Mouse (Mus musculus) hindbrain, embryonic 12.5 days (tissue): ENCODE measurements at regions not wholly inside any gene's neighbourhood (a gene's known extent, or its start where the extent isn't known, plus 50 kb on each side); places are given as distances from the start of the nearest gene placed in this dataset.

Source experiments
- ATAC-seq: fragments of 200-750 bp; cut with Nextera tagmentation; 2 replicates; pipeline ENCODE4 v1.8.0; 2017; ENCODE audit warnings: moderate TSS enrichment; ENCODE audit not compliant: low FRiP score
- H3K27ac ChIP-seq: fragments of 300-500 bp; sonication (generic); 2 replicates; pipeline ENCODE4 v1.5.1; 2016; ENCODE audit warnings: mild to moderate bottlenecking
- H3K27me3 ChIP-seq: fragments of 300-500 bp; sonication (generic); 2 replicates; pipeline ENCODE4 v1.6.1; 2016; ENCODE audit warnings: mild to moderate bottlenecking
- H3K36me3 ChIP-seq: fragments of 300-500 bp; sonication (generic); 2 replicates; pipeline ENCODE4 v1.6.1; 2016; ENCODE audit warnings: mild to moderate bottlenecking
- H3K4me1 ChIP-seq: fragments of 300-500 bp; sonication (generic); 2 replicates; pipeline ENCODE4 v1.6.1; 2016
- H3K4me2 ChIP-seq: fragments of 300-500 bp; sonication (generic); replicated peaks from 2 replicates; pipeline ENCODE4 v1.6.1; 2016; ENCODE audit warnings: mild to moderate bottlenecking
- H3K4me3 ChIP-seq: fragments of 300-500 bp; sonication (generic); 2 replicates; pipeline ENCODE4 v1.5.1; 2016; ENCODE audit warnings: mild to moderate bottlenecking
- H3K9ac ChIP-seq: fragments of 300-500 bp; sonication (generic); 2 replicates; pipeline ENCODE4 v1.6.1; 2016; ENCODE audit warnings: mild to moderate bottlenecking, moderate library complexity
- H3K9me3 ChIP-seq: fragments of 300-500 bp; sonication (generic); replicated peaks from 2 replicates; pipeline ENCODE4 v1.6.1; 2016; ENCODE audit warnings: mild to moderate bottlenecking
- WGBS: fragments of 180-500 bp; shearing (Covaris S2); methylation state at CpG from one replicate; pipeline ENCODE4 v1.1.7; 2016; 5-methylcytosine and 5-hydroxymethylcytosine counted together

DNA sequence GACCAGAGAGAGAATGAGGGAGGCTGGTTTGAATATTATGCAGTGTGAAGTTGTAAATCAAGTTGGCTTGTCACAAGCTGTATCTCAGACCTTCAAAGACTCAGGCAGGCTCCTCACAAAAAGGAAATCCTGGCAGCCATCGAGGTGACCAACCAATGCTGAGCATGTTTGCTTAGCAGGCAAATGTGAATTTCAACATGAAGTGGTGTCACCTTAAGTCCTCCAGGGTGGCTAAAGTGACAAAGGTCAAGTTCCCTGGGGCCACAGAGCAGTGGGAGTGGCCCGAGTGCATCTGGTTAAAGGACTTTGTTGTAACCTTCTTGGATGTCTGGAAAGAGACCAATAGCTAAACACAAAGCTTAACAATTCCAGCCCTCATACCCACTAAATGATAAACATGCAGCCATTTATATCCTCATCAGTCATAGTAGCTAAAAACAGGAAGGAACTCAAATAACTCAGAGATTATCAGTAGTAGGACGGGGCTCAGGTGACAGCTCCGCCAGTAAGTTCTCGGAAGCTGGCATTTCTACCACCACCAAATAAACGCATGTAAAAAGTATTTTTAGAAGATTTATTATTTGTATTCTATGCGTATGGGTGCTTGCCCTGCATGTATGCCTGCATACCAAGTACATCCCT is 258.6 kb upstream of the Stt3b start:
- H3K27ac ChIP-seq = no peak overlapping the region
- H3K9ac ChIP-seq = no peak overlapping the region
- H3K27me3 ChIP-seq = no peaks in the 10 kb centered on the region
- WGBS = 79% methylated on average over 7 of the region's 7 CpGs
- no peak for ATAC-seq
- H3K4me2 ChIP-seq = no peak overlapping the region
- no peaks in the 10 kb centered on the region for H3K9me3 ChIP-seq
- no peak overlapping the region for H3K4me3 ChIP-seq
- no peaks in the 10 kb centered on the region for H3K4me1 ChIP-seq
- no peaks in the 10 kb centered on the region for H3K36me3 ChIP-seq

DNA sequence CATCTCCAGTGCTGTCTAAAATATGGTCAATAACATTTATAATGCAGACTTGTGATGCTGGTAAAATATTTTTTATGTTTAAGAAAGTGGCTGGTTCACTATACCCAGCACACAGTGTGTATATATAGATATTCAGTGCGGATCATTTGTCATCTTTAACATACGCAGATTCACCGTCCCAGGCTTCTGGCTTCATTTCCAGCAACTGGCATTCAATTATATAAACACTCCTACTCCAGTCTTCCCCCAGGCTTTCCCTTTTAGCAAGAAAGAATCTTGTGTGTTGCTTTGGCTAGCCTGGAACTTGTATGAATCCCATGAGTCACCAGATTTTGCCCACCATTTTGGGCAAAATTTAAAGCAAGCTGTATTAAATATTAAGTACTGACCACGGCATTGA is 260.8 kb upstream of the Stt3b start:
- H3K27me3 ChIP-seq = no peaks in the 10 kb centered on the region
- WGBS = 89% methylated on average over 4 of the region's 4 CpGs
- no peaks in the 10 kb centered on the region for H3K9me3 ChIP-seq
- H3K4me2 ChIP-seq = no peak overlapping the region
- no peak overlapping the region for H3K9ac ChIP-seq
- H3K4me1 ChIP-seq = no peaks in the 10 kb centered on the region
- H3K36me3 ChIP-seq = no peaks in the 10 kb centered on the region
- ATAC-seq = no peak
- H3K27ac ChIP-seq = no peak overlapping the region
- no peak overlapping the region for H3K4me3 ChIP-seq

GRCm38 (mm10) chr9:115581116-115581515 is 270.9 kb upstream of the Stt3b start:
- Histone ChIP-seq H3K9me3 (no peaks in the 10 kb centered on the region; the same call in 1 of the 2 replicates), H3K27ac (no peak overlapping the region), H3K36me3 (no peaks in the 10 kb centered on the region), H3K27me3 (no peaks in the 10 kb centered on the region), H3K4me3 (no peak overlapping the region), H3K9ac (no peak overlapping the region), H3K4me1 (0 out of 2 replicates have a peak, but pooled peaks cover 3% of the 10 kb centered on the region), H3K4me2 (no peak overlapping the region)
- WGBS = 89% methylated on average over 3 of the region's 3 CpGs
- no peak for ATAC-seq

GRCm38 (mm10) chr9:115583548-115583947 is 273.3 kb upstream of the Stt3b start:
- no peak for ATAC-seq

DNA sequence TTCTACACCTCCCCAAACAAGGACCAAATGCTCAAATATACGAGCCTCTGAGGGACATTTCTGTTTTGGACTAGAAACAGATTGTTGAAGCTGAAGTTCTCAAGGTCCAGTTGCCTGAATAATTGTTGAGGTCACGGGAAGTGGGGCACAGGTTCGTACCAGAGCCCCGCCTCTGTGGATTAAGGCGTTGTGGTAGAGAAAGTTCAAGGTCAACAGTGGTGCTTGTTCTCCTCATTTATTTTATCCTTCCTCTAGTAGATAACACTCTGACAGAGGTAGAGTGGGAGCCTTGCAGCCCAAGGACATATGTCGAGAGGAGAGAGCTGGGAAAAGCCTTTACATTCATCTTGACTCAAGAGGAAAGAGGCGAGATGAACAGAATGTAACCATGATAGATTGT is 274.7 kb upstream of the Stt3b start:
- Histone ChIP-seq H3K4me1 (0 out of 2 replicates have a peak, but pooled peaks cover 4% of the 10 kb centered on the region), H3K27me3 (no peaks in the 10 kb centered on the region), H3K4me2 (no peak overlapping the region), H3K9me3 (no peaks in the 10 kb centered on the region), H3K4me3 (no peak overlapping the region), H3K36me3 (no peaks in the 10 kb centered on the region), H3K27ac (no peak overlapping the region), H3K9ac (no peak overlapping the region)
- 81% methylated on average over 7 of the region's 7 CpGs for WGBS
- ATAC-seq = no peak

More at GRCm38 (mm10) chr9:115583548-115583947, 273.3 kb upstream of the Stt3b start:
- H3K36me3 ChIP-seq = no peaks in the 10 kb centered on the region
- no peaks in the 10 kb centered on the region for H3K27me3 ChIP-seq
- no peak overlapping the region for H3K4me3 ChIP-seq
- H3K4me2 ChIP-seq = no peak overlapping the region
- no peak overlapping the region for H3K9ac ChIP-seq
- WGBS = 92% methylated on average over 11 of the region's 11 CpGs
- H3K4me1 ChIP-seq = 0 out of 2 replicates have a peak, but pooled peaks cover 4% of the 10 kb centered on the region
- H3K27ac ChIP-seq = no peak overlapping the region
- no peaks in the 10 kb centered on the region for H3K9me3 ChIP-seq

- Histone ChIP-seq H3K27ac (no peak overlapping the region), H3K4me1 (no peaks in the 10 kb centered on the region), H3K27me3 (no peaks in the 10 kb centered on the region), H3K9ac (no peak overlapping the region), H3K9me3 (no peaks in the 10 kb centered on the region), H3K4me3 (no peak overlapping the region), H3K36me3 (no peaks in the 10 kb centered on the region), H3K4me2 (no peak overlapping the region)
- ATAC-seq = no peak
- WGBS = 71% methylated on average over 5 of the region's 5 CpGs
These were observed 282.2 kb upstream of the Stt3b start for GRCm38 (mm10) chr9:115592466-115592865.

DNA sequence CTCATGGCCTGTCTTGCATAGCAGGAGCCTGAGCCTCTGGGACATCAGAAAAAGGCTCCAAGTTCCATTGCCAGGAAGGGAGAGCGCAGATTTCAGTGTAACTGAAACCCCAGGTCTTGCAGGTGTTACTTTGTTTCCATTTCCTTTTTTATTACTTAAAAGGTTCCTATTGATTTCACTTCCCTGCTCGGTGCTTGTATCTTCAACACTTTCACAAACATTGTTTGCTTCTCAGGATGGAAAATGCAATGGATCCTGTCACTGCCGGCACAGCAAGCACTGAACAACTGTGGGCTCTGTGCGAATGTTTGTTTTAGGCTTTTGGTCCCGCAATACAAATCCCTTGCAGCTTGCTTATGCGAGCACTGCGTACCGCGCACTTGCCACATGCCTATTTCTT is 290.0 kb upstream of the Stt3b start:
- H3K4me3 ChIP-seq = no peak overlapping the region
- peaks cover 13% of the 10 kb centered on the region for H3K4me1 ChIP-seq
- WGBS = 84% methylated on average over 9 of the region's 9 CpGs
- no peaks in the 10 kb centered on the region for H3K9me3 ChIP-seq
- ATAC-seq = no peak
- H3K36me3 ChIP-seq = no peaks in the 10 kb centered on the region
- H3K27ac ChIP-seq = no peak overlapping the region
- no peak overlapping the region for H3K4me2 ChIP-seq
- H3K27me3 ChIP-seq = no peaks in the 10 kb centered on the region
- H3K9ac ChIP-seq = no peak overlapping the region

- Histone ChIP-seq H3K4me2 (no peak overlapping the region), H3K9me3 (no peaks in the 10 kb centered on the region), H3K9ac (no peak overlapping the region), H3K27ac (no peak overlapping the region), H3K36me3 (no peaks in the 10 kb centered on the region), H3K4me1 (peaks cover 16% of the 10 kb centered on the region), H3K27me3 (no peaks in the 10 kb centered on the region), H3K4me3 (no peak overlapping the region)
- WGBS = 79% methylated on average over 2 of the region's 2 CpGs
- ATAC-seq = no peak
These were observed 290.6 kb upstream of the Stt3b start for GRCm38 (mm10) chr9:115600826-115601225.

- ATAC-seq = no peak
- Histone ChIP-seq H3K4me1 (peaks cover 16% of the 10 kb centered on the region), H3K4me3 (no peak overlapping the region), H3K36me3 (no peaks in the 10 kb centered on the region), H3K9ac (no peak overlapping the region), H3K9me3 (no peaks in the 10 kb centered on the region), H3K27ac (no peak overlapping the region), H3K4me2 (no peak overlapping the region), H3K27me3 (no peaks in the 10 kb centered on the region)
- 94% methylated on average over 6 of the region's 7 CpGs for WGBS
These were observed 292.6 kb upstream of the Stt3b start for GRCm38 (mm10) chr9:115602772-115603171.

DNA sequence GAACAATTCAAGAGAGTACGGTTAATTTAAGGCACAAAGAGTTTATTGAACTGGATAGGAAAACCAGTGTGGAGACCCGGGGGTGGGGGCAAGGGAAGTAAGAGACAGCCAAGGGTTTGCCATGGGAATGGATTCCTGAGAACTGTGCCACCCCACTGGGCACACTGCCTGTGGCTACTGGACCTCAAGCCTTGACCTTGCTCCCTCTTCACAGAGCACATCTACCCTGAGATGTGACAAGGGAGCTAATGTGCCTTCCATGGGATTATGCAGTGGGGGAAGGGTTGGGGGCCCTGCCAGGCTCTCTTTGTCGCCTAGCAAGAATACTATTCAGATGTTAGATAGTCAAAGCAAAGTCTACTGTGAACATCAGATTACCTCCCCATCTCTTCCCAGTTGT is 294.2 kb upstream of the Stt3b start:
- H3K9me3 ChIP-seq = no peaks in the 10 kb centered on the region
- no peaks in the 10 kb centered on the region for H3K27me3 ChIP-seq
- no peaks in the 10 kb centered on the region for H3K36me3 ChIP-seq
- 43% methylated on average over 3 of the region's 3 CpGs for WGBS
- H3K27ac ChIP-seq = peak overlapping the region; percentile 77
- no peak overlapping the region for H3K4me2 ChIP-seq
- H3K4me3 ChIP-seq = no peak overlapping the region
- ATAC-seq = peak; percentile 89
- H3K9ac ChIP-seq = no peak overlapping the region
- H3K4me1 ChIP-seq = peaks cover 16% of the 10 kb centered on the region

GRCm38 (mm10) chr9:115604968-115605682 is 294.9 kb upstream of the Stt3b start:
- Histone ChIP-seq H3K9me3 (no peaks in the 10 kb centered on the region), H3K4me2 (no peak overlapping the region), H3K27me3 (no peaks in the 10 kb centered on the region), H3K4me3 (no peak overlapping the region), H3K27ac (peak overlapping the region; percentile 77), H3K9ac (no peak overlapping the region), H3K36me3 (no peaks in the 10 kb centered on the region), H3K4me1 (peaks cover 16% of the 10 kb centered on the region)
- WGBS = 60% methylated on average over 14 of the region's 14 CpGs
- ATAC-seq = peak; percentile 79

GRCm38 (mm10) chr9:115607961-115608360 is 297.7 kb upstream of the Stt3b start:
- ATAC-seq = no peak
- H3K27me3 ChIP-seq = no peaks in the 10 kb centered on the region
- H3K27ac ChIP-seq = no peak overlapping the region
- WGBS = 85% methylated on average over 2 of the region's 2 CpGs
- H3K9me3 ChIP-seq = no peaks in the 10 kb centered on the region
- H3K4me2 ChIP-seq = no peak overlapping the region
- H3K4me3 ChIP-seq = no peak overlapping the region
- no peak overlapping the region for H3K9ac ChIP-seq
- peaks cover 17% of the 10 kb centered on the region for H3K4me1 ChIP-seq
- no peaks in the 10 kb centered on the region for H3K36me3 ChIP-seq

GRCm38 (mm10) chr9:115608377-115608776 is 298.2 kb upstream of the Stt3b start:
- no peak overlapping the region for H3K27ac ChIP-seq
- H3K9ac ChIP-seq = no peak overlapping the region
- WGBS = 84% methylated on average over 5 of the region's 5 CpGs
- H3K4me1 ChIP-seq = peaks cover 17% of the 10 kb centered on the region
- H3K27me3 ChIP-seq = no peaks in the 10 kb centered on the region
- H3K9me3 ChIP-seq = no peaks in the 10 kb centered on the region
- no peak overlapping the region for H3K4me2 ChIP-seq
- no peak for ATAC-seq
- H3K36me3 ChIP-seq = no peaks in the 10 kb centered on the region
- no peak overlapping the region for H3K4me3 ChIP-seq
